Mouse (Mus musculus): ENCODE measurements at regions not wholly inside any gene's neighbourhood (a gene's known extent, or its start where the extent isn't known, plus 50 kb on each side); places are given as distances from the start of the nearest gene placed in this dataset.

GRCm38 (mm10) chr3:120457912-120458311 lies 673.6 kb upstream of the Ptbp2 start:
- TF ChIP-seq CTCF (IDR thresholded peaks at IDR 0.05; ENCODE audit: borderline replicate concordance, extremely low read depth, insufficient read depth, insufficient read length) (no peak), POLR2A (IDR thresholded peaks at IDR 0.05; ENCODE audit: borderline replicate concordance, extremely low read depth, insufficient read depth, insufficient read length, poor library complexity, severe bottlenecking) (no peak)
